Comparison of ENCODE assay signal across 8 mouse cellular contexts in the genomic region with DNA sequence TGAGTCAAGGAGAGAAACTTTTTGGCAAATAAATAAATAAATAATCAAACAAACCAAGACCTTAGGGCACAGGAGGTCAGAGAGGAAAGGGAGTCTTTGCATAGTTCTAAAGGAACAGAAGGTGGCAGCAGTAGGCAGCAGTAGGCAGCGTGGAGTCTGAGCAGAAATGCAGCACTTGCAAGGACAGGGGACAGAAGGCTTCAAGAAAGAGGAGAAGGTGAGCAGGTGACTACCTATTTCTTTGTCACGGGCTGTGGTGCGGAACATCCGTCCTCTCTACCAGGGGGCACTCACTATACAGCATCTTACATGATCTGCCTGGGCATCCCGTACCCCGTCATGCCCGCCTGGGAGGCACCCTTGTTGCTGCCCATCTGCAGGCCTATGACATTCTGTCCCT. TPM values are rescaled to one million over a fixed set of nuclear protein-coding genes. Genes with fewer than 3 reads are reported as not detected.
DNase-seq lines count a peak whose midpoint lies in the region; ATAC-seq and TF ChIP-seq lines count a peak whose summit lies in the region.

No protein-coding gene starts in this region.

- intact Hi-C loops in heart, adult 2 months (cut with DNase I): no loop called here

- H3K27ac ChIP-seq in heart, adult 2 months: no peak overlapping the region
- no peak overlapping the region for H3K27ac ChIP-seq in heart, embryonic 10.5 days
- no peak overlapping the region for H3K27ac ChIP-seq in CH12.LX (ENCODE audit: insufficient read depth, low read depth)

- peak; percentile 59 for TF ChIP-seq RAD21 in CH12.LX (IDR thresholded peaks at IDR 0.05; ENCODE audit: low read depth, low read length)

- no peak overlapping the region for H3K4me3 ChIP-seq in heart, adult 2 months
- H3K4me3 ChIP-seq in heart, embryonic 10.5 days: no peak overlapping the region
- no peak overlapping the region for H3K4me3 ChIP-seq in CH12.LX (replicated peaks in 1 of 3; ENCODE audit: low read depth in 2 of 3, low read length in 2 of 3, poor library complexity in 1 of 3)

- TF ChIP-seq EP300 in heart, adult 2 months (IDR thresholded peaks at IDR 0.05; ENCODE audit: insufficient read depth, low read depth, low read length): no peak
- TF ChIP-seq EP300 in CH12.LX (IDR thresholded peaks at IDR 0.05; ENCODE audit: low read length): no peak

- dilution Hi-C loops in CH12.LX (cut with MboI; ENCODE audit: extremely low pct_ligation_motif_present, extremely low pct_unique_long_range_greater_than_20kb, low sequenced_read_pairs): no loop called here

- peak; percentile 42 for TF ChIP-seq CTCF in heart, adult 2 months (IDR thresholded peaks at IDR 0.05)
- TF ChIP-seq CTCF in CH12.LX (conservative IDR thresholded peaks at IDR 0.05 in 1 of 2, IDR thresholded peaks at IDR 0.05 in 1 of 2; ENCODE audit: low read depth in 2 of 2, low read length in 2 of 2): peak in 1 of 2 experiments; percentile 67; a peak in 2 of 4 replicates

- H3K27me3 ChIP-seq in heart, adult 2 months (ENCODE audit: control insufficient read depth, insufficient read depth, low read length): no peaks in the 10 kb centered on the region
- no peaks in the 10 kb centered on the region for H3K27me3 ChIP-seq in heart, embryonic 10.5 days (ENCODE audit: insufficient read depth, poor library complexity, severe bottlenecking)
- no peaks in the 10 kb centered on the region for H3K27me3 ChIP-seq in CH12.LX (replicated peaks)

- H3K9me3 ChIP-seq in heart, embryonic 10.5 days: no peaks in the 10 kb centered on the region
- H3K9me3 ChIP-seq in CH12.LX (replicated peaks; ENCODE audit: low read length): no peaks in the 10 kb centered on the region

- H3K9ac ChIP-seq in heart, adult 2 months (ENCODE audit: low read depth, low read length): no peak overlapping the region
- H3K9ac ChIP-seq in CH12.LX (ENCODE audit: insufficient read depth, low read depth): no peak overlapping the region

- TF ChIP-seq POLR2A in heart, adult 2 months (IDR thresholded peaks at IDR 0.05; ENCODE audit: insufficient read depth, low read depth, low read length): no peak
- TF ChIP-seq POLR2A in CH12.LX (IDR thresholded peaks at IDR 0.05; ENCODE audit: low read depth, low read length): no peak

- no peak for DNase-seq in heart, adult 2 months
- DNase-seq in heart, embryonic 10.5 days (ENCODE audit: low spot score): no peak
- peak; percentile 20 for DNase-seq in CH12.LX (ENCODE audit: extremely low read depth)
- DNase-seq in cerebellum, adult 9-10 months: peak; percentile 52
- DNase-seq in kidney, postnatal 10 days: peak; percentile 25
- DNase-seq in layer of hippocampus, postnatal 36 days: no peak
- DNase-seq in spleen, postnatal 36 days (ENCODE audit: low spot score in 2 of 2): no peak

- H3K79me2 ChIP-seq in heart, adult 2 months (replicated peaks; ENCODE audit: control insufficient read depth, insufficient read depth, low read length): no peaks in the 10 kb centered on the region
- no peaks in the 10 kb centered on the region for H3K79me2 ChIP-seq in CH12.LX (replicated peaks; ENCODE audit: control insufficient read depth, extremely low read depth, insufficient read depth, poor library complexity, severe bottlenecking)

- 83% methylated on average over 7 of the region's 7 CpGs for WGBS in heart, adult 2 months
- 67% methylated on average over 7 of the region's 7 CpGs for WGBS in heart, embryonic 10.5 days

- H3K4me2 ChIP-seq in CH12.LX (ENCODE audit: insufficient read depth, low read depth, poor library complexity, severe bottlenecking): no peak overlapping the region

- no peaks in the 10 kb centered on the region for H3K36me3 ChIP-seq in heart, adult 2 months (ENCODE audit: control insufficient read depth, insufficient read depth, low read length)
- peaks cover 4% of the 10 kb centered on the region; the same call in 1 of the 2 replicates for H3K36me3 ChIP-seq in heart, embryonic 10.5 days
- peaks cover 0 to 23% of the 10 kb centered on the region in 2 experiments for H3K36me3 ChIP-seq in CH12.LX (replicated peaks in 1 of 2; ENCODE audit: control insufficient read depth in 1 of 2, insufficient read depth in 1 of 2, low read length in 1 of 2)

- in situ Hi-C loops in CH12.LX (cut with MboI; ENCODE audit: low pct_ligation_motif_present, low pct_unique_long_range_greater_than_20kb, low sequenced_read_pairs): no loop called here

- ATAC-seq in monocyte, adult 5-6 weeks (replicated peaks; ENCODE audit: insufficient number of reproducible peaks, low FRiP score, low TSS enrichment, poor library complexity, severe bottlenecking): no peak

- H3K4me1 ChIP-seq in heart, adult 2 months (ENCODE audit: control insufficient read depth, insufficient read depth, low read length): no peaks in the 10 kb centered on the region
- no peaks in the 10 kb centered on the region for H3K4me1 ChIP-seq in heart, embryonic 10.5 days
- peaks cover 0 to 6% of the 10 kb centered on the region in 2 experiments; a peak in 1 of 4 replicates for H3K4me1 ChIP-seq in CH12.LX (ENCODE audit: control insufficient read depth in 1 of 2, insufficient read depth in 2 of 2)

TF ChIP-seq in CH12.LX, 34 proteins besides CTCF, POLR2A, EP300 and RAD21:
- TF ChIP-seq ZC3H11A (IDR thresholded peaks at IDR 0.05; ENCODE audit: low read depth, low read length) (no peak), MEF2A (IDR thresholded peaks at IDR 0.05; ENCODE audit: borderline replicate concordance, low read depth, low read length) (no peak), POLR2AphosphoS2 (IDR thresholded peaks at IDR 0.05; ENCODE audit: low read depth, low read length) (no peak), CHD2 (IDR thresholded peaks at IDR 0.05; ENCODE audit: low read length) (no peak), SMC3 (IDR thresholded peaks at IDR 0.05; ENCODE audit: low read depth, low read length) (peak; percentile 34)

RNA-seq across cellular contexts. Expression of gene Tagln3, which starts 13.1 kb away (rescaled TPM):
- total RNA-seq in heart, adult 2 months (2021): 1 to 10 TPM in 1 of 2 experiments, under 1 TPM in 1; 0.57 to 1.4 TPM
- 1.4 and 1.6 TPM in 2 replicates for polyA plus RNA-seq in heart, adult 2 months (2012; rRNA removed)
- 23.3 and 24.1 TPM in 2 replicates for polyA plus RNA-seq in heart, embryonic 10.5 days (2016; fragmentation: Nextera tagmentation; extraction: Ambion mirVana)
- total RNA-seq in CH12.LX (2012; rRNA removed) (0.17 and 0.21 TPM in 2 replicates), CH12.LX (2014; rRNA removed) (0.19 TPM in 1 of 2 replicates, not detected in the other)
- 0.69 and 0.79 TPM in 2 replicates for polyA plus RNA-seq in CH12.LX (2012; ENCODE audit: insufficient read length, low read depth)
- not detected in 3 replicates for total RNA-seq in monocyte, adult 5-6 weeks (2017)
- total RNA-seq in layer of hippocampus, postnatal 36 days (2021): 100 to 1,000 TPM; 244 to 276 TPM

RNA-seq across cellular contexts. Expression of gene Tmprss7, which starts 17.8 kb away (rescaled TPM):
- not detected for total RNA-seq in heart, adult 2 months (2021)
- polyA plus RNA-seq in heart, adult 2 months (2012; rRNA removed): 0.06 TPM in 1 of 2 replicates, not detected in the other
- polyA plus RNA-seq in heart, embryonic 10.5 days (2016; fragmentation: Nextera tagmentation; extraction: Ambion mirVana): 0.12 TPM in 1 of 2 replicates, not detected in the other
- total RNA-seq in CH12.LX (2012; rRNA removed) (not detected in 2 replicates), CH12.LX (2014; rRNA removed) (not detected in 2 replicates)
- not detected in 2 replicates for polyA plus RNA-seq in CH12.LX (2012; ENCODE audit: insufficient read length, low read depth)
- not detected in 3 replicates for total RNA-seq in monocyte, adult 5-6 weeks (2017)
- 1 to 10 TPM in 1 of 2 experiments, under 1 TPM in 1; 0.67 to 1.9 TPM for total RNA-seq in layer of hippocampus, postnatal 36 days (2021)

RNA-seq across cellular contexts. Expression of gene Abhd10, which starts 31.5 kb away (rescaled TPM):
- 10 to 100 TPM; 15.8 to 17.1 TPM for total RNA-seq in heart, adult 2 months (2021)
- 11.5 and 15.8 TPM in 2 replicates for polyA plus RNA-seq in heart, adult 2 months (2012; rRNA removed)
- 31.4 and 34.1 TPM in 2 replicates for polyA plus RNA-seq in heart, embryonic 10.5 days (2016; fragmentation: Nextera tagmentation; extraction: Ambion mirVana)
- total RNA-seq in CH12.LX (2012; rRNA removed): 13.8 and 14.1 TPM in 2 replicates
- 19.3 and 20.1 TPM in 2 replicates for total RNA-seq in CH12.LX (2014; rRNA removed)
- 18.2 and 20.5 TPM in 2 replicates for polyA plus RNA-seq in CH12.LX (2012; ENCODE audit: insufficient read length, low read depth)
- 19.0 to 34.7 TPM (median 24.2 TPM) in 3 replicates for total RNA-seq in monocyte, adult 5-6 weeks (2017)
- 10 to 100 TPM; 19.1 to 21.6 TPM for total RNA-seq in layer of hippocampus, postnatal 36 days (2021)

RNA-seq across cellular contexts. Expression of gene BC016579, which starts 57.4 kb away (rescaled TPM):
- not detected for total RNA-seq in heart, adult 2 months (2021)
- not detected in 2 replicates for polyA plus RNA-seq in heart, adult 2 months (2012; rRNA removed)
- 0.15 and 0.29 TPM in 2 replicates for polyA plus RNA-seq in heart, embryonic 10.5 days (2016; fragmentation: Nextera tagmentation; extraction: Ambion mirVana)
- total RNA-seq in CH12.LX (2012; rRNA removed) (not detected in 2 replicates), CH12.LX (2014; rRNA removed) (not detected in 2 replicates)
- polyA plus RNA-seq in CH12.LX (2012; ENCODE audit: insufficient read length, low read depth): not detected in 2 replicates
- not detected in 3 replicates for total RNA-seq in monocyte, adult 5-6 weeks (2017)
- under 1 TPM; 0.20 to 0.28 TPM for total RNA-seq in layer of hippocampus, postnatal 36 days (2021)

Comparison
In these comparisons a context has a peak if more than half of its experiments do, and no peak if none do; other contexts are left out.
1. DNase-seq: peak in CH12.LX (single experiment), cerebellum, adult 9-10 months (single experiment) and kidney, postnatal 10 days (single experiment); none in heart, adult 2 months (0 of 2), heart, embryonic 10.5 days (single experiment), layer of hippocampus, postnatal 36 days (0 of 2) and spleen, postnatal 36 days (0 of 2).
2. RNA of gene Tagln3, which starts 13.1 kb away (total RNA-seq): 244 to 276 TPM in layer of hippocampus, postnatal 36 days; 0.57 to 1.4 TPM in heart, adult 2 months, 0.17 to 0.21 TPM in CH12.LX and not detected in monocyte, adult 5-6 weeks; every median in the first group is over 100 times any median in the second.